Mouse (Mus musculus): ENCODE measurements around the gene Iqgap1. TPM values are rescaled to one million over a fixed set of nuclear protein-coding genes. Genes with fewer than 3 reads are reported as not detected.
A peak's percentile ranks its signal among the peaks of the same experiment; 100 is the strongest.

The Iqgap1 gene
- polyA plus RNA-seq, 1 experiment from 2014 or later, result 39.4 TPM

GRCm38 (mm10) chr7:80828146-80828860 is 2.5 kb upstream of the Iqgap1 start:
- Histone ChIP-seq H3K27ac (replicated peaks in 1 of 2; ENCODE audit: control insufficient read depth in 1 of 2, insufficient read depth in 1 of 2, low read depth in 2 of 2, low read length in 2 of 2) (no peak overlapping the region), H3K36me3 (ENCODE audit: control insufficient read depth, insufficient read depth, low read length) (no peaks in the 10 kb centered on the region), H3K9ac (ENCODE audit: low read length) (no peak overlapping the region), H3K9me3 (ENCODE audit: control insufficient read depth, low read length) (no peaks in the 10 kb centered on the region), H3K4me1 (ENCODE audit: control insufficient read depth in 2 of 2, insufficient read depth in 2 of 2, low read length in 2 of 2) (peaks cover 11 to 19% of the 10 kb centered on the region in 2 experiments), H3K4me2 (ENCODE audit: low read length) (no peak overlapping the region), H3K27me3 (ENCODE audit: control insufficient read depth, insufficient read depth, low read length) (no peaks in the 10 kb centered on the region), H3K4me3 (ENCODE audit: control insufficient read depth in 1 of 2, insufficient read depth in 1 of 2, low read depth in 1 of 2, low read length in 2 of 2) (no peak overlapping the region)
- ATAC-seq (ENCODE audit: insufficient number of reproducible peaks, insufficient read depth, low FRiP score, low read depth), result no peak
- 63% methylated on average over 18 of the region's 18 CpGs for WGBS

- peaks cover 4 to 8% of the 10 kb centered on the region in 2 experiments; a peak in 2 of 4 replicates for H3K4me1 ChIP-seq (ENCODE audit: control insufficient read depth in 2 of 2, insufficient read depth in 2 of 2, low read length in 2 of 2)
- H3K27ac ChIP-seq (replicated peaks in 1 of 2; ENCODE audit: control insufficient read depth in 1 of 2, insufficient read depth in 1 of 2, low read depth in 2 of 2, low read length in 2 of 2), result peak overlapping the region in 1 of 2 experiments; percentile 47; a peak in 1 of 4 replicates
- H3K9me3 ChIP-seq (ENCODE audit: control insufficient read depth, low read length), result no peaks in the 10 kb centered on the region
- no peaks in the 10 kb centered on the region for H3K36me3 ChIP-seq (ENCODE audit: control insufficient read depth, insufficient read depth, low read length)
- 49% methylated on average over 11 of the region's 11 CpGs for WGBS
- H3K9ac ChIP-seq (ENCODE audit: low read length), result no peak overlapping the region
- no peak overlapping the region for H3K4me3 ChIP-seq (ENCODE audit: control insufficient read depth in 1 of 2, insufficient read depth in 1 of 2, low read depth in 1 of 2, low read length in 2 of 2)
- H3K27me3 ChIP-seq (ENCODE audit: control insufficient read depth, insufficient read depth, low read length), result no peaks in the 10 kb centered on the region
- no peak for ATAC-seq (ENCODE audit: insufficient number of reproducible peaks, insufficient read depth, low FRiP score, low read depth)
- no peak overlapping the region for H3K4me2 ChIP-seq (ENCODE audit: low read length)
These were observed 1.7 kb downstream of the Iqgap1 start for GRCm38 (mm10) chr7:80823875-80824682.

DNA sequence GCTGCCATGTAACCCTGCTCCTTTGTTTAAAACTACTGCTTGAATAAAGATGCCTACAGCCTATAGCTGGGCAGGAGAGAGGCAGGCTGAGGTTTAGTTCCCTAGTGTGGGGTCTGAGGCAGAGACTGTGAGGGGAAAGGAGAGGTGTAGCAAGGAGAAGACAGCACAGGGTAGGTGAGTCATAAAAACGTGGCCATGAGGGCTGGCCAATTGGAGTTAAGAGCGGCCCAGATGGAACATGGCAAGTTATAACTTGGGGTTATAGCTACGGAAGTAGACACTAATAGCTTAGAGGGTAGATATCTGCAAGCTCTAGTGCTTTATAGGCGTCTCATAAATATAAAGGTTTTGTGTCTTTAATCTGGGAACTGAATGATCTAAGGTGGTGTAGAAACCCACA is 2.5 kb downstream of the Iqgap1 start:
- Histone ChIP-seq H3K4me1 (ENCODE audit: control insufficient read depth in 2 of 2, insufficient read depth in 2 of 2, low read length in 2 of 2) (peaks cover 2 to 8% of the 10 kb centered on the region in 2 experiments; a peak in 2 of 4 replicates), H3K9me3 (ENCODE audit: control insufficient read depth, low read length) (no peaks in the 10 kb centered on the region), H3K4me2 (ENCODE audit: low read length) (no peak overlapping the region), H3K36me3 (ENCODE audit: control insufficient read depth, insufficient read depth, low read length) (no peaks in the 10 kb centered on the region), H3K9ac (ENCODE audit: low read length) (no peak overlapping the region), H3K27me3 (ENCODE audit: control insufficient read depth, insufficient read depth, low read length) (no peaks in the 10 kb centered on the region), H3K4me3 (ENCODE audit: control insufficient read depth in 1 of 2, insufficient read depth in 1 of 2, low read depth in 1 of 2, low read length in 2 of 2) (no peak overlapping the region), H3K27ac (replicated peaks in 1 of 2; ENCODE audit: control insufficient read depth in 1 of 2, insufficient read depth in 1 of 2, low read depth in 2 of 2, low read length in 2 of 2) (no peak overlapping the region)
- ATAC-seq (ENCODE audit: insufficient number of reproducible peaks, insufficient read depth, low FRiP score, low read depth), result no peak
- 78% methylated on average over 4 of the region's 4 CpGs for WGBS

GRCm38 (mm10) chr7:80820838-80821237 is 4.9 kb downstream of the Iqgap1 start:
- ATAC-seq (ENCODE audit: insufficient number of reproducible peaks, insufficient read depth, low FRiP score, low read depth), result no peak
- WGBS, result 72% methylated on average over 4 of the region's 4 CpGs
- H3K9ac ChIP-seq (ENCODE audit: low read length), result no peak overlapping the region
- no peak overlapping the region for H3K27ac ChIP-seq (replicated peaks in 1 of 2; ENCODE audit: control insufficient read depth in 1 of 2, insufficient read depth in 1 of 2, low read depth in 2 of 2, low read length in 2 of 2)
- peaks cover 6 to 15% of the 10 kb centered on the region in 2 experiments for H3K4me1 ChIP-seq (ENCODE audit: control insufficient read depth in 2 of 2, insufficient read depth in 2 of 2, low read length in 2 of 2)
- no peak overlapping the region for H3K4me3 ChIP-seq (ENCODE audit: control insufficient read depth in 1 of 2, insufficient read depth in 1 of 2, low read depth in 1 of 2, low read length in 2 of 2)
- H3K9me3 ChIP-seq (ENCODE audit: control insufficient read depth, low read length), result no peaks in the 10 kb centered on the region
- H3K27me3 ChIP-seq (ENCODE audit: control insufficient read depth, insufficient read depth, low read length), result no peaks in the 10 kb centered on the region
- H3K4me2 ChIP-seq (ENCODE audit: low read length), result no peak overlapping the region
- H3K36me3 ChIP-seq (ENCODE audit: control insufficient read depth, insufficient read depth, low read length), result no peaks in the 10 kb centered on the region

DNA sequence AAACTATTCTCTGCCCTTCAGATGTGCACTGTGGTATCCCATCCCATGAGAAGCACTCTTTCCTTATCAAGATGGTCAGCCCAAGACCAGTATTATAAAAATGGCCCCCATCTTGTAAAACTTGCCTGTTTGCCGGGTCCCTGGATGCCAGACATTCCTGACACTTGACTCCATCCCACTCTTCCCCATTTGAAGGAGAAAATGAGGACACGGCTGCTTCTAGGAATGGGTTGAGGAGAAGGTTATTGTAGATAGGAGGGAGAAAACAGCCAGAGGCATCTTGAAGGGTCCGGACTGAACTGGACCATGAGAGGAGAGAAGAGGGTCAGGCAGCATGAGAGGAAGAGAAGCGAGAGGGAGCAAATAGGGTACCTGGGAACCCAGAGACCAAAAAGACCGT is 9.1 kb downstream of the Iqgap1 start:
- no peak overlapping the region for H3K4me3 ChIP-seq (ENCODE audit: control insufficient read depth in 1 of 2, insufficient read depth in 1 of 2, low read depth in 1 of 2, low read length in 2 of 2)
- H3K4me1 ChIP-seq (ENCODE audit: control insufficient read depth in 2 of 2, insufficient read depth in 2 of 2, low read length in 2 of 2), result peaks cover 4 to 8% of the 10 kb centered on the region in 2 experiments
- no peaks in the 10 kb centered on the region for H3K9me3 ChIP-seq (ENCODE audit: control insufficient read depth, low read length)
- no peak overlapping the region for H3K9ac ChIP-seq (ENCODE audit: low read length)
- no peak for ATAC-seq (ENCODE audit: insufficient number of reproducible peaks, insufficient read depth, low FRiP score, low read depth)
- H3K27me3 ChIP-seq (ENCODE audit: control insufficient read depth, insufficient read depth, low read length), result no peaks in the 10 kb centered on the region
- WGBS, result 35% methylated on average over 5 of the region's 5 CpGs
- no peaks in the 10 kb centered on the region for H3K36me3 ChIP-seq (ENCODE audit: control insufficient read depth, insufficient read depth, low read length)
- H3K4me2 ChIP-seq (ENCODE audit: low read length), result no peak overlapping the region
- H3K27ac ChIP-seq (replicated peaks in 1 of 2; ENCODE audit: control insufficient read depth in 1 of 2, insufficient read depth in 1 of 2, low read depth in 2 of 2, low read length in 2 of 2), result no peak overlapping the region

DNA sequence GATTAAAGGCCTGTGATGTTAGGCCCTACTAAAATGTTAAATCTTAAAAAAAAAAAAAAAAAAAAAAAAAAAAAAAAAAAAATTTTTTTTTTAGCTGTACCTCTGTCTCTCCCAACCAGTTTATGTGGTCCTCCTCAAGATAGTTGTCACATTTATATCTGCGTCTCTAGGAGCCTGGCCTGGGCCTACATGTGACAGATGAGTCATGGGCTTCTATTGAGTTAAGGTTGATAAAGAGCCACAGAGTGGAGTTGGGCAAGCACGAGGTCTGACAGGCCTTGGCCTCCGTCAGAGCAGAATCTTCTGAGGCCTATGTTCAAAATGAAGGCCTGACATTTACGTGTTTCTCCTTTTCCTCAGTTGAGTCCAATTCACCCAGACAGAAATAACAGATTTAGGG is 12.4 kb downstream of the Iqgap1 start:
- no peak for ATAC-seq (ENCODE audit: insufficient number of reproducible peaks, insufficient read depth, low FRiP score, low read depth)
- H3K9ac ChIP-seq (ENCODE audit: low read length), result no peak overlapping the region
- H3K9me3 ChIP-seq (ENCODE audit: control insufficient read depth, low read length), result no peaks in the 10 kb centered on the region
- no peak overlapping the region for H3K27ac ChIP-seq (replicated peaks in 1 of 2; ENCODE audit: control insufficient read depth in 1 of 2, insufficient read depth in 1 of 2, low read depth in 2 of 2, low read length in 2 of 2)
- 55% methylated on average over 4 of the region's 4 CpGs for WGBS
- H3K4me3 ChIP-seq (ENCODE audit: control insufficient read depth in 1 of 2, insufficient read depth in 1 of 2, low read depth in 1 of 2, low read length in 2 of 2), result no peak overlapping the region
- H3K4me2 ChIP-seq (ENCODE audit: low read length), result no peak overlapping the region
- H3K4me1 ChIP-seq (ENCODE audit: control insufficient read depth in 2 of 2, insufficient read depth in 2 of 2, low read length in 2 of 2), result peaks cover 4 to 8% of the 10 kb centered on the region in 2 experiments
- H3K36me3 ChIP-seq (ENCODE audit: control insufficient read depth, insufficient read depth, low read length), result no peaks in the 10 kb centered on the region
- H3K27me3 ChIP-seq (ENCODE audit: control insufficient read depth, insufficient read depth, low read length), result no peaks in the 10 kb centered on the region

DNA sequence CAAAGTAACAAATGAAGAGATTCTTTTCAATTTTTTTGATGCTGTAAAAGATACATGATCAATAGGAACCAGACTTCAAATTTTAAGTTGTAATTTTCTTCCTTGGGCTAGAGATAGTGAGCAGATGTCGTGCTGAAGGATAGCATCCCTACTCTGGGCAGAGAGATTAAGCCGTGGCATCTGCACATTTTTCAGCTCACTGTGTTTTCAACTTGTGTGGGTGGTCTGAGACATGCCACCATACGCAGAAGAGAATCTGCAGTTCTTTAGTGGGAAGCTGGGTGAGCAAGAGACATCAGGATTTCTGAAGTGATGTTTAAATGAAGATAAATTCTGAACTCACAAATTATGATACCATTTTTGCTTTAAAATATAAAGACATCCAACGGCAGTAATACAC is 19.4 kb downstream of the Iqgap1 start:
- Histone ChIP-seq H3K4me2 (ENCODE audit: low read length) (no peak overlapping the region), H3K27me3 (ENCODE audit: control insufficient read depth, insufficient read depth, low read length) (no peaks in the 10 kb centered on the region), H3K36me3 (ENCODE audit: control insufficient read depth, insufficient read depth, low read length) (no peaks in the 10 kb centered on the region), H3K9ac (ENCODE audit: low read length) (no peak overlapping the region), H3K27ac (replicated peaks in 1 of 2; ENCODE audit: control insufficient read depth in 1 of 2, insufficient read depth in 1 of 2, low read depth in 2 of 2, low read length in 2 of 2) (no peak overlapping the region), H3K4me1 (ENCODE audit: control insufficient read depth in 2 of 2, insufficient read depth in 2 of 2, low read length in 2 of 2) (peaks cover 5 to 10% of the 10 kb centered on the region in 2 experiments), H3K4me3 (ENCODE audit: control insufficient read depth in 1 of 2, insufficient read depth in 1 of 2, low read depth in 1 of 2, low read length in 2 of 2) (no peak overlapping the region), H3K9me3 (ENCODE audit: control insufficient read depth, low read length) (no peaks in the 10 kb centered on the region)
- ATAC-seq (ENCODE audit: insufficient number of reproducible peaks, insufficient read depth, low FRiP score, low read depth), result no peak
- WGBS, result 61% methylated on average over 4 of the region's 4 CpGs

All from heart, embryonic 14.5 days (tissue).